Mouse (Mus musculus) neural tube, embryonic 14.5 days (tissue): ENCODE data around the gene Fam50a. TPM values are rescaled to one million over a fixed set of nuclear protein-coding genes. Genes with fewer than 3 reads are reported as not detected.

Source experiments
- ATAC-seq: fragments of 200-750 bp; cut with Nextera tagmentation; 2 replicates; pipeline ENCODE4 v1.8.0; 2017; ENCODE audit warnings: low read depth, mild to moderate bottlenecking, moderate TSS enrichment, moderate library complexity
- H3K27ac ChIP-seq: fragments of 300-500 bp; sonication (generic); 2 replicates; pipeline ENCODE4 v1.5.1; 2014; ENCODE audit warnings: low read depth, mild to moderate bottlenecking, control low read depth, low read length, moderate library complexity, mixed read lengths
- H3K27me3 ChIP-seq: fragments of 300-500 bp; sonication (generic); 2 replicates; pipeline ENCODE4 v1.6.1; 2014; ENCODE audit warnings: low read length; ENCODE audit not compliant: control insufficient read depth, insufficient read depth
- H3K36me3 ChIP-seq: fragments of 300-500 bp; sonication (generic); 2 replicates; pipeline ENCODE4 v1.6.1; 2014; ENCODE audit warnings: low read length, mixed read lengths; ENCODE audit not compliant: control insufficient read depth, insufficient read depth
- H3K4me1 ChIP-seq: fragments of 300-500 bp; sonication (generic); 2 replicates; pipeline ENCODE4 v1.6.1; 2014; ENCODE audit warnings: low read length; ENCODE audit not compliant: control insufficient read depth, insufficient read depth
- H3K4me2 ChIP-seq: fragments of 300-500 bp; sonication (generic); 2 replicates; pipeline ENCODE4 v1.6.1; 2014; ENCODE audit warnings: mild to moderate bottlenecking, low read depth, low read length, control low read depth
- H3K4me3 ChIP-seq: fragments of 300-500 bp; sonication (generic); 2 replicates; pipeline ENCODE4 v1.5.1; 2014; ENCODE audit warnings: low read depth, low read length, control low read depth, mixed read lengths
- H3K9ac ChIP-seq: fragments of 300-500 bp; sonication (generic); replicated peaks from 2 replicates; pipeline ENCODE4 v1.6.1; 2014; ENCODE audit warnings: low read depth, mild to moderate bottlenecking, control low read depth, low read length, mixed read lengths
- H3K9me3 ChIP-seq: fragments of 300-500 bp; sonication (generic); 2 replicates; pipeline ENCODE4 v1.6.1; 2016; ENCODE audit warnings: low read length; ENCODE audit not compliant: control insufficient read depth
- WGBS: fragments of 180-500 bp; shearing (Covaris S2); extraction: QIAGEN DNeasy Blood & Tissue Kit; methylation state at CpG from one replicate; pipeline ENCODE4 v1.1.7; 2014; 5-methylcytosine and 5-hydroxymethylcytosine counted together
- polyA plus RNA-seq: library from polyadenylated mRNA; unstranded; fragments of >200 nt; fragmentation: Nextera tagmentation; extraction: Ambion mirVana; gene quantifications from 2 replicates; pipeline ENCODE4 v1.2.1, GENCODE M21; 2014

Gene Fam50a
- polyA plus RNA-seq: 50.4 and 52.5 TPM in 2 replicates

DNA sequence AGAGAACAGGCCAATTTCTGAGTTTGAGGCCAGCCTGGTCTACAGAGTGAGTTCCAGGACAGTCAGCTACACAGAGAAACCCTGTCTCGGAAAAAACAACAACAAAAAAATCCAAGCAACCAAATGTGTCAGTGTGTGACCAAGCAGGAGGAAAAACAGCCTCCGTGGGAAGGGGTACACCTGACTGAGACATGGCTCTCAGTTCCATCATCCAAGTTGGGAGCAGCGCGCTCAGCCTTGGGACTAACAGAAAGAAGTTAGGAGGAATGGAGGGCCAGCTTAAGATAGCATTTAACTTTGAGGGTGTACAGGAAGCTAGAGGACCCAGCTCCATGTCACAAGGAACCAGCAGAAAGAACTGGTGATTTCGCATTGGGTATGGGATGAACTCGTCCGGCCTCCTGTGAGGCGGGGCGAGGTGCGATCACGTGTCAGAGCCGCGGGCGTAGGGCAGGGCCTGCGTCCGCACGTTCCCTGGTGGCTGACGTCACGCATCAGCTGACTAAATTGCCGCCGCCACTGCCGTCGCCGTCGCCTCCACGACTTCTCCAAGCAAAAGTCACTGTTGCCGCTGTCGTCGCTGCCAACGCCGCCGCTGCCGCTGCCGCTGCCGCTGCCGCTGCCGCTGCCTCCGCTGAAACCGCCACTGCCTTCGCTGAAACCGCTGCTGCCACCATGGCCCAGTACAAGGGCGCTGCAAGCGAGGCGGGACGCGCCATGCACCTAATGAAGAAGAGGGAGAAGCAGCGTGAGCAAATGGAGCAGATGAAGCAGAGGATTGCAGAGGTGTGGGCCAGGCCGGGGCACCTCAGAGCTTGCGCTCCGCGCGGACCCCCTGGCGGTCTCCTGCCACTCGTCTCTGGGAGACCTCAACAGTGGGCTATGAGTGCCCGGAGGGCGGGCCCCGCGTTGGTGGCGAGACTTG lies at the start of gene Fam50a:
TSS of gene Fam50a (plus strand) at position 494 of the 925 bp plus-strand sequence.
- peak within 1 kb of the TSS; percentile 59 for H3K9ac ChIP-seq
- no peaks in the 10 kb centered on the region for H3K4me1 ChIP-seq
- peak; percentile 97 for ATAC-seq
- H3K4me2 ChIP-seq: peak within 1 kb of the TSS; percentile 59
- H3K36me3 ChIP-seq: 0 out of 2 replicates have a peak, but pooled peaks cover 10% of the 10 kb centered on the region
- 14% methylated on average over 52 of the region's 59 CpGs for whole genome bisulfite sequencing
- no peaks in the 10 kb centered on the region for H3K9me3 ChIP-seq
- no peaks in the 10 kb centered on the region for H3K27me3 ChIP-seq
- H3K4me3 ChIP-seq: peak within 1 kb of the TSS; percentile 47
- H3K27ac ChIP-seq: peak within 1 kb of the TSS; percentile 83

GRCm38 (mm10) chrX:74269736-74270061 lies 43.1 kb upstream of the Fam50a start:
- H3K4me2 ChIP-seq: peak overlapping the region; percentile 46
- 30% methylated on average over 3 of the region's 3 CpGs for WGBS
- peak overlapping the region; percentile 61 for H3K9ac ChIP-seq
- no peaks in the 10 kb centered on the region for H3K27me3 ChIP-seq
- H3K9me3 ChIP-seq: no peaks in the 10 kb centered on the region
- H3K27ac ChIP-seq: peak overlapping the region; percentile 94
- 0 out of 2 replicates have a peak, but pooled peaks cover 2% of the 10 kb centered on the region for H3K4me1 ChIP-seq
- H3K4me3 ChIP-seq: peak overlapping the region; percentile 54
- peak; percentile 18; the same call in 1 of the 2 replicates for ATAC-seq
- 0 out of 2 replicates have a peak, but pooled peaks cover 3% of the 10 kb centered on the region for H3K36me3 ChIP-seq

- WGBS: 19% methylated on average over 42 of the region's 42 CpGs
These were observed 42.6 kb upstream of the Fam50a start, which contains the start of gene Rpl10 for GRCm38 (mm10) chrX:74270062-74270901. Gene Rpl10 (plus strand): TSS chrX:74270812.

DNA sequence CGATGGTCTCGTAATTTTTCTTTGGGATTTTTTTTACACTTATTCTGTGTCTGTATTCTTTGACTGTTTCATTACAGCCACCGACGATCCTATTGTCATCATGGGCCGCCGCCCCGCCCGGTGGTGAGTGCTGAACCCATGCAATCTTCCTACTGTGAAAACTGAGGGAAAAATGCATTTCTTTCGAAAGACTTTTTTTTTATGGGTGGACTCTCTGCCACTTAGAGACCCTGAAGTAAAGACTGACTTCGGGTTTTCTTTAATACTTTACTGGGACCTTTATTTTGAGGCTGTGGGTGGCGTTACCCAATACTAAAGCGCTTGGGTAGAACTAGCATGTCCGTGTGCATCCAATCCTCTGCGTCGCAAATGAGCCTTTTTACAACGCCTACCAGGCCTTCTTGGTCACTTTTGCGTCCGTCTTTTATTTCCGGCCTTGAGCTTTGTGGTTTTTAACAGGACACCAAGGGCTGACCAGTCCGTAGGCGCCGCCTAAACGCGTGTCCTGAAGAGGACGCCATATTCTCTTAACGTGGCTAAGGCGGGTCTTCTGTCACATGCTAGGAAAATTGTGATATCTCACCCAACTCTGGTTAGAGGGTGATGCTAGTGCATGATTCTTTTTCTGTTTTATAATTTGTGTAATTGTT lies 41.8 kb upstream of the Fam50a start:
- ATAC-seq: no peak; the same call in 1 of the 2 replicates
- Histone ChIP-seq H3K4me1 (0 out of 2 replicates have a peak, but pooled peaks cover 2% of the 10 kb centered on the region), H3K27ac (no peak overlapping the region), H3K36me3 (0 out of 2 replicates have a peak, but pooled peaks cover 3% of the 10 kb centered on the region), H3K4me2 (peak overlapping the region; percentile 54), H3K9me3 (no peaks in the 10 kb centered on the region), H3K9ac (peak overlapping the region; percentile 50), H3K4me3 (peak overlapping the region; percentile 54), H3K27me3 (no peaks in the 10 kb centered on the region)
- WGBS: 18% methylated on average over 27 of the region's 27 CpGs

More at GRCm38 (mm10) chrX:74270062-74270901, 42.6 kb upstream of the Fam50a start, which contains the start of gene Rpl10:
- peak within 1 kb of the TSS; percentile 54 for H3K4me2 ChIP-seq
- H3K27ac ChIP-seq: peak within 1 kb of the TSS; percentile 94
- H3K4me1 ChIP-seq: 0 out of 2 replicates have a peak, but pooled peaks cover 2% of the 10 kb centered on the region
- no peaks in the 10 kb centered on the region for H3K9me3 ChIP-seq
- H3K36me3 ChIP-seq: 0 out of 2 replicates have a peak, but pooled peaks cover 3% of the 10 kb centered on the region
- peak; percentile 96 for ATAC-seq
- peak within 1 kb of the TSS; percentile 61 for H3K9ac ChIP-seq
- peak within 1 kb of the TSS; percentile 54 for H3K4me3 ChIP-seq
- no peaks in the 10 kb centered on the region for H3K27me3 ChIP-seq

- no peak overlapping the region for H3K9ac ChIP-seq
- no peak overlapping the region for H3K4me3 ChIP-seq
- 28% methylated on average over 10 of the region's 10 CpGs for WGBS
- H3K4me1 ChIP-seq: 0 out of 2 replicates have a peak, but pooled peaks cover 2% of the 10 kb centered on the region
- 0 out of 2 replicates have a peak, but pooled peaks cover 3% of the 10 kb centered on the region for H3K36me3 ChIP-seq
- H3K4me2 ChIP-seq: no peak overlapping the region
- no peak overlapping the region for H3K27ac ChIP-seq
- no peak for ATAC-seq
- no peaks in the 10 kb centered on the region for H3K27me3 ChIP-seq
- H3K9me3 ChIP-seq: no peaks in the 10 kb centered on the region
These were observed 39.2 kb upstream of the Fam50a start for GRCm38 (mm10) chrX:74273422-74274322.

DNA sequence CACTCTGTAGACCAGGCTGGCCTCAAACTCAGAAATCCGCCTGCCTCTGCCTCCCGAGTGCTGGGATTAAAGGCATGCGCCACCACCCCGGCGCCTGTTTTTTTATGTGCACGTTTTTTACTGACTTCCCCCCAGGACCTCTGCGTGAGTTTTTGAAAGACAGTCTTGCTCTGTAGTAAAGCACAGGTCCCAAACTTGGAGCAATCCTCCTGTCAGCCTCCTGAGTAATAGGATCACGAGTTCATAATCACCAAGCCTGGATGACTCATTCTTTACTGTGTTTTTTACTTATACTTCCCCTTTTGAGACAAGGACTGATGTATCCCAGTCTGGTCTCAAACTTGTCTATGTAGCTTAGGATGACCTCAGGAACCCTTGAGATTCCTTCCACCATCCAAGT lies 34.9 kb upstream of the Fam50a start:
- 87% methylated on average over 8 of the region's 8 CpGs for WGBS
- no peak for ATAC-seq
- no peaks in the 10 kb centered on the region for H3K4me1 ChIP-seq
- H3K27me3 ChIP-seq: no peaks in the 10 kb centered on the region
- no peak overlapping the region for H3K27ac ChIP-seq
- H3K4me2 ChIP-seq: no peak overlapping the region
- no peaks in the 10 kb centered on the region for H3K9me3 ChIP-seq
- no peak overlapping the region for H3K4me3 ChIP-seq
- H3K36me3 ChIP-seq: 0 out of 2 replicates have a peak, but pooled peaks cover 3% of the 10 kb centered on the region
- H3K9ac ChIP-seq: no peak overlapping the region

- Histone ChIP-seq H3K4me2 (peak overlapping the region; percentile 72), H3K27ac (no peak overlapping the region), H3K4me3 (peak overlapping the region; percentile 50), H3K4me1 (0 out of 2 replicates have a peak, but pooled peaks cover 3% of the 10 kb centered on the region), H3K27me3 (no peaks in the 10 kb centered on the region), H3K36me3 (no peaks in the 10 kb centered on the region), H3K9ac (peak overlapping the region; percentile 70), H3K9me3 (no peaks in the 10 kb centered on the region)
- ATAC-seq: peak; percentile 23; the same call in 1 of the 2 replicates
- 13% methylated on average over 14 of the region's 14 CpGs for WGBS
These were observed 31.6 kb upstream of the Fam50a start for GRCm38 (mm10) chrX:74281041-74281731.
